Mouse (Mus musculus) layer of hippocampus, postnatal 14 days (tissue): ENCODE results near the gene Nrl. TPM values are rescaled to one million over a fixed set of nuclear protein-coding genes. Genes with fewer than 3 reads are reported as not detected.
A peak's percentile ranks its signal among the peaks of the same experiment; 100 is the strongest.

ENCODE experiments used
- DNase-seq, 2 experiments: peaks; one replicate each; pipeline ENCODE4 v3.0.0; 2021 to 2022; ENCODE audit warnings: low spot score in 2 of 2, mixed read lengths in 1 of 2
- total RNA-seq, 2 experiments: library from RNA; stranded (reverse); gene quantifications; 2 replicates each; pipeline ENCODE4 v1.2.3; 2021

The Nrl gene
- total RNA-seq, 2 experiments from 2014 or later: 1.5 to 2.2 TPM

DNA sequence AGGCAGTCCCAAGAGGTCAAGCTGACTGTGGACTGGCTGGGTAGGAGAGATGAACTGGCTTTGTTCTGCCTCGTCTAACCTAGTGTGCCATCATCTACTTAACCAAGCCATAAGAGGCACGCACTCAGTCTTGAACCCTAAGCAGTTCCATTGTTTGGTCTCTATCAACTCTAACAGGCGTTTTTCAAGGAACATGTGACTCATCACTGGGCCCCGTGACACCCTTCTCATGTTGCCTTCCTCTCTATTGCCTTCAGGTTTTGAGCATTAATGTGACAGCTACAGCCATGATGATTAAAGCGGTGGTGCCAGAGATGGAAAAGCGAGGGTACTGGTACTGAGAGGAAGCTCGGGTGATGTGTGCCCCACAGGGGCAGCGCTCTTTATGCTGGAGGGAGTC, 37.9 kb downstream of the Nrl start:
- no peak for DNase-seq

GRCm38 (mm10) chr14:55484430-55485085, 40.2 kb downstream of the Nrl start:
- DNase-seq: peak; percentile 46 to 84

- DNase-seq: no peak
Measured at GRCm38 (mm10) chr14:55479629-55480028, 45.2 kb downstream of the Nrl start.

DNA sequence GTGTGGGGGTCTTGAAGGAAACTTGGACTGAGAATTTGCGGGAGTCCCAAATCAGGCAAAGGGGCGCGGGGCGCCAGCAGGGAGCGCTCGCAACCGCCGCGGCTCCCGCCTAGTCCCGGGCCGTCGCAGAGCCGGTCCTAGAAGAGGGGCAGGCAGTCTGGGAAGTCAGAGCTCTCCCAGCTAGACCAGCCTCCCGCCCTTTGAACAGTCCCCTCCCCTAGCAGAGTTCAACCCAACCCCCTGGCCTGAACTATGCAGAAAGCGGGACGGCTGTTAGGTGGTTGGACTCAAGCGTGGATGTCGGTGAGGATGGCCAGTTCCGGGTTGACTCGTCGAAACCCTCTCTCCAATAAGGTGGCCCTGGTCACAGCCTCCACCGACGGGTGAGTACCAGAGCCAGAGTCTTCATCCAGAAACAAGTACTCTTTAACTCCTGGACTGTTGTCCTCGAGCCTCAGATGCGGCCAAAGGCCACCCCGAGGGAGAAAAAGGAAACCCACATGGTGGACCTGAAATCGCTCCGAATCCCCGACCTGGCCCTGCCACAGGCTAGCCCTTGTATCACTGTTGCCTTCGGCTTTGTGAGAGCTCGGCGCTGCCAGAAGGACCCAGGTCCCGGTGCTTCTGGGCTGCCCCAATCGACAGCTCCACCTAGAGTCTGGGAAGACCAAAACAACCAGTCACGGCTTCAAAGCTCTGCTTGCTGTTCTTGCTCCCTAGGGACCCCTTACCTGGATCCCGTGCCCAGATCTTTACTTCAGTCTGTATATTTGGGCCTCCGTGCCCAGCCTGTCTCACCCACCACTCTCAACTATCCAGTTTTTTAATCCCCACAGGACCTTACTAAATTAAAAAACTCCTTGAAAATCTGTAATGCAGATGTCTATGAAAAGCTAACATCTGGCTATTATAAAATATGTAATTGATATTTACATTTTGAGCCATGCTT, 45.9 kb downstream of the Nrl start, which contains the start of gene Dhrs4:
TSS of gene Dhrs4 (plus strand) at position 108 of the 949 bp plus-strand sequence.
- peak; percentile 66 to 77 for DNase-seq

DNA sequence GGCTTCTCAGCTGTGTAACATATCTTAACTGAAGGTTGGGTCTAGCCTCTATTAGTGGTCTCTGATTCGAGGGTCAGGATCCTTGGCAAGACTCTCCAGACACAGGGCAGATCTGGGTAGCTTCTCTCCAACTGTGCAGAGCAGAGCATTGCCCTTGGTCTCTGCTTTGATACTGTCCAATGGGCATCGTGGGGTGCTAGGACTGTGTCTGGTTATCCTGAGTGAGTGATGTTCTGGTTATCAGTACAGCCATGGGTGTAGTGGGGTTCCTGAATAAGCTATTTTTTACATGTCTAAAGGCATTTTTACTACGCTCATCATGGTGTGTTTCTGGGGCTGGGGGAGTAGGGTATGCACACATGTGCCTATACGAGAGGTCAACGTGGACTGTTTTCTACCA, 47.0 kb downstream of the Nrl start:
- no peak for DNase-seq

GRCm38 (mm10) chr14:55477421-55477820, 47.4 kb downstream of the Nrl start:
- no peak for DNase-seq

DNA sequence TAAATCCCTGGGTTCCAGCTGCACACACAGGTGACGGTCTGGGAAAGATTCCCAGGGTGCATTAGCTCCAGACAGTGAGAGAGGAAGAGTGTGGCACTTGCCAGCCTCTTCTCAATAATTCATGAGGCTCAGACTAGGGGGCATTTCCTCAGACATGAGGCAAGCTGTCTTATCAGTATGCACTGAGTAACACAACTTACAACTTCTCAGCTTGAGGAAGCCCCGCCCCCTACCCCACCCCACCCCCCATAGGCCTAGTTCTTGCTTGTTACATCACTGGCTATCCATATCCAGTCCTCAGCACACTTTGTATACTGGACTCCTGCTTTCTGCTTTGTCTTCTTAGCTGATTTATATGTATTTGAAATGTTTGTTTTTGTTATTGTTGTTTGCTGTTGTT, 49.1 kb downstream of the Nrl start:
- no peak for DNase-seq

GRCm38 (mm10) chr14:55470806-55471205, 54.0 kb downstream of the Nrl start:
- no peak for DNase-seq

- no peak for DNase-seq
Measured at GRCm38 (mm10) chr14:55469821-55470220, 55.0 kb downstream of the Nrl start.

- no peak for DNase-seq
Measured at GRCm38 (mm10) chr14:55469041-55469440, 55.7 kb downstream of the Nrl start.

Other genes starting within 250 kb of the Nrl start
- 10 to 100 TPM; 17.0 to 21.9 TPM for gene Dhrs4, start 46.2 kb downstream of the Nrl start, total RNA-seq
- 10 to 100 TPM; 68.3 to 97.6 TPM for gene Carmil3, start 34.3 kb downstream of the Nrl start, total RNA-seq
- gene Cpne6, start 14.5 kb downstream of the Nrl start, total RNA-seq: 100 to 1,000 TPM; 544 to 545 TPM
- gene Pck2, start 15.3 kb upstream of the Nrl start, total RNA-seq: 10 to 100 TPM; 24.0 to 26.8 TPM
- gene Dcaf11, start 35.0 kb upstream of the Nrl start, total RNA-seq: 10 to 100 TPM; 66.9 to 72.3 TPM
- 1 to 10 TPM in 1 of 2 experiments, under 1 TPM in 1; 0.98 to 1.1 TPM for gene A730061H03Rik, start 35.4 kb upstream of the Nrl start, total RNA-seq
- not detected for gene Fitm1, start 50.6 kb upstream of the Nrl start, total RNA-seq
- 10 to 100 TPM; 59.8 to 64.3 TPM for gene Psme1, start 53.1 kb upstream of the Nrl start, total RNA-seq
- gene Emc9, start 60.3 kb upstream of the Nrl start, total RNA-seq: 10 to 100 TPM; 39.0 to 42.3 TPM
- 10 to 100 TPM; 48.3 to 51.6 TPM for gene Psme2, start 66.1 kb upstream of the Nrl start, total RNA-seq
- gene Rnf31, start 66.7 kb upstream of the Nrl start, total RNA-seq: 10 to 100 TPM; 34.6 to 37.0 TPM
- 1 to 10 TPM; 8.2 to 8.5 TPM for gene Irf9, start 78.6 kb upstream of the Nrl start, total RNA-seq
- 1 to 10 TPM; 2.0 to 2.6 TPM for gene Rec8, start 93.1 kb upstream of the Nrl start, total RNA-seq
- 100 to 1,000 TPM; 120 to 145 TPM for gene Ipo4, start 111.0 kb upstream of the Nrl start, total RNA-seq
- gene Gm49378, start 112.9 kb upstream of the Nrl start, total RNA-seq: 1 to 10 TPM in 1 of 2 experiments, under 1 TPM in 1; 0.18 to 4.2 TPM
- gene Tm9sf1, start 118.8 kb upstream of the Nrl start, total RNA-seq: 10 to 100 TPM; 49.0 to 51.1 TPM
- gene Tssk4, start 125.2 kb upstream of the Nrl start, total RNA-seq: under 1 TPM; 0.81 to 0.90 TPM
- gene Mdp1, start 135.5 kb upstream of the Nrl start, total RNA-seq: 10 to 100 TPM; 46.9 to 47.8 TPM
- gene Gmpr2, start 147.0 kb upstream of the Nrl start, total RNA-seq: 10 to 100 TPM; 27.5 to 27.6 TPM
- gene Nedd8, start 147.1 kb upstream of the Nrl start, total RNA-seq: 100 to 1,000 TPM; 298 to 325 TPM
- gene Tinf2, start 156.8 kb upstream of the Nrl start, total RNA-seq: 10 to 100 TPM; 13.9 to 17.0 TPM
- gene Tgm1, start 188.9 kb upstream of the Nrl start, total RNA-seq: under 1 TPM in 1 of 2 experiments, not detected in 1; 0.23 TPM
- gene Rabggta, start 197.3 kb upstream of the Nrl start, total RNA-seq: 10 to 100 TPM; 41.4 to 41.8 TPM
- 100 to 1,000 TPM in 1 of 2 experiments, 10 to 100 TPM in 1; 96.3 to 102 TPM for gene Dhrs1, start 220.7 kb upstream of the Nrl start, total RNA-seq
- gene Nop9, start 220.7 kb upstream of the Nrl start, total RNA-seq: 10 to 100 TPM; 15.7 to 17.3 TPM
- 1 to 10 TPM in 1 of 2 experiments, under 1 TPM in 1; 0.43 to 1.3 TPM for gene Cideb, start 233.5 kb upstream of the Nrl start, total RNA-seq
- under 1 TPM; 0.30 to 0.38 TPM for gene Ltb4r2, start 236.4 kb upstream of the Nrl start, total RNA-seq
- under 1 TPM; 0.46 to 0.55 TPM for gene Ltb4r1, start 241.0 kb upstream of the Nrl start, total RNA-seq